14 mouse cellular contexts compared by ENCODE assay signal in genomic region chr1:87770486-87770885, GRCm38 (mm10).
"Had no signal": no experiment of that assay in that cellular context is flagged by ENCODE, and none has a peak within 500 bp of the region (broad histone marks: within the 10 kb centered on the region; RNA-seq: fewer than 3 reads in every experiment).

No protein-coding gene starts in this region.

- DNase-seq: kidney, adult 2 months; kidney, postnatal 25 days; layer of hippocampus, adult 9-11 months; layer of hippocampus, postnatal 36 days; retina, postnatal 1 day; right cerebral cortex, postnatal 4 days; spleen, adult 18-20 months; thymus, adult 18-20 months; thymus, postnatal 14 days had no signal

- H3K27me3 ChIP-seq: kidney, embryonic 15.5 days; limb, embryonic 12.5 days; midbrain, embryonic 12.5 days; neural tube, embryonic 13.5 days had no signal

- H3K27ac ChIP-seq: kidney, embryonic 15.5 days; limb, embryonic 12.5 days; midbrain, embryonic 12.5 days; neural tube, embryonic 13.5 days had no signal

- H3K4me2 ChIP-seq: kidney, embryonic 15.5 days; limb, embryonic 12.5 days; midbrain, embryonic 12.5 days; neural tube, embryonic 13.5 days had no signal

- H3K4me1 ChIP-seq: kidney, embryonic 15.5 days; limb, embryonic 12.5 days; midbrain, embryonic 12.5 days; neural tube, embryonic 13.5 days had no signal

- ATAC-seq: midbrain, embryonic 16.5 days had no signal

- H3K9ac ChIP-seq: kidney, embryonic 15.5 days; limb, embryonic 12.5 days; midbrain, embryonic 12.5 days; neural tube, embryonic 13.5 days had no signal

- H3K4me3 ChIP-seq: kidney, embryonic 15.5 days; limb, embryonic 12.5 days; midbrain, embryonic 12.5 days; neural tube, embryonic 13.5 days had no signal

- H3K9me3 ChIP-seq: kidney, embryonic 15.5 days; limb, embryonic 12.5 days; midbrain, embryonic 12.5 days; neural tube, embryonic 13.5 days had no signal
